Mouse (Mus musculus) liver, adult (tissue): ENCODE results near the gene Sry.

ENCODE experiments used
- GATA4 ChIP-seq: IDR thresholded peaks from 2 replicates; pipeline ENCODE4 v1.6.1; 2014; ENCODE audit warnings: mild to moderate bottlenecking, low read length; ENCODE audit not compliant: insufficient replicate concordance

Gene Sry

DNA sequence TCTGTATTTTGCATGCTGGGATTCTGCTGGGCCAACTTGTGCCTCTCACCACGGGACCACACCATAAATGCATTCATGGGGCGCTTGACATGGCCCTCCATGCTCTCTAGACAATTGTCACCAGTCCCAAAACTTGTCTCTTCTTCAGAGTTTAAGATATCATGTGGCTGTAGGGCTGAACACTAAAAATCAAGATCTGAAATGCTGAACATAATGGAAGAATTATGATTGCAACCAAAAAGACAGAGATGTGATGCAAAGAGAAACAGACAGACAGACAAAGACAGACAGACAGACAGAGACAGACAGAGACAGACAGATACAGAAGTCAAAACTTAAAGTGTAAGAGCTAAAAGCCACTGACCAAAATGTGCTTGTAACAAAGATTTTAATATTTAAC is at the start of gene Sry:
TSS of gene Sry (minus strand) at position 101 of the 400 bp plus-strand sequence.
- no peak for TF ChIP-seq GATA4
